Mouse (Mus musculus) heart, postnatal 10 days (tissue): ENCODE data around the gene D6Wsu163e. TPM values are rescaled to one million over a fixed set of nuclear protein-coding genes. Genes with fewer than 3 reads are reported as not detected.

Experiments used
- DNase-seq, 2 experiments: peaks; one replicate each; pipeline ENCODE4 v3.0.0; 2021
- intact Hi-C: fragments of 180-260 bp; cut with DNase I; formaldehyde crosslinking; loops from one replicate; pipeline ENCODE4 v1.15.1; 2025
- total RNA-seq, 2 experiments: library from RNA; stranded (reverse); gene quantifications; 2 replicates each; pipeline ENCODE4 v1.2.3; 2021

The D6Wsu163e gene
- 10 to 100 TPM; 12.9 to 14.7 TPM for total RNA-seq

- DNase-seq = peak; percentile 97
- intact Hi-C loops = loop anchor here (2.0 to 5.0 kb wide), 3 partner anchors 92 to 513 kb away; partner anchors contain the start of gene Ndufa9
Observed at GRCm38 (mm10) chr6:126939487-126940171, at the start of gene D6Wsu163e, which contains the start of gene Rad51ap1. Gene D6Wsu163e, plus strand, starts transcription at chr6:126939962. Gene Rad51ap1, minus strand, starts transcription at chr6:126939587.

DNA sequence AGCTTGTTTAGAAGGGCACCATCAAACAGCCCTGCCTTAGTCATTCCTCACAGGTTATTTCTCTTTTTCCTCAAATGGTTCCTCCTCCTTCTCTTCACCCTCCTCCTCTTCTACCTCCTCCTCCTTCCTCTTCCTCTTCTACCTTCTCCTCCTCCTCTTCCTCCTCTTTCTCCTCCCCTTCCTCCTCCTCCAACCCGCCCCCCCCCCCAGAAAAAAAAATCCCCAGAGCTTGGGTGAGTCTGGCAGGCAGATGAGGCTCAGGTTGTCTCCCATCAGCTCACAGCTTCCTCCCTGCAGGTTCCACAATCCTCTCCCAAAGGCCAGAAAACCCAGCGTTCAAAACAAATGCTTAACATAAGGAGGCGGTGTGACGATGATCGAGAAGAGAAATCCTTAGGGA lies 32.4 kb upstream of the D6Wsu163e start:
- intact Hi-C loops = no loop called here
- DNase-seq = no peak

DNA sequence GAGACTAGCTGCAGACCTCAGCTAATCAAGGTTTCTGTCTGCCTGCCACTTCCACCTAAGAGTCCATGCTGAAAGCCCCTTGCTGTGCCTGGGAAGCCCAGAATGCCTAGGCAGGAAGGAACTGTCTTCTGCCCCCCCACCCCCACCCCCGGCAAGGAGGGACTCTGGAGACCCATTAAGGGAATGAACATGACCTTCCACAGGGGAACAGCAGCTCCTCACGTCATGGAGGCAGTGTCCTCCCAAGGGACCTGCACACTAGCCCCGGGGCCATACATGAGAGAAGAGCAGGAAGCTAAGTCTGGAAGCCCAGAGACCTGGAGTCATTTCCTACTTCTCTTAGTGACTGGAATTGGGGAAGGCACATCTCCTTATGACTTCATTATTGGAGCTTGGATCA lies 31.9 kb upstream of the D6Wsu163e start:
- DNase-seq = no peak
- intact Hi-C loops = no loop called here

- intact Hi-C loops = no loop called here
- DNase-seq = no peak
Observed at GRCm38 (mm10) chr6:126910727-126911126, 29.0 kb upstream of the D6Wsu163e start.

DNA sequence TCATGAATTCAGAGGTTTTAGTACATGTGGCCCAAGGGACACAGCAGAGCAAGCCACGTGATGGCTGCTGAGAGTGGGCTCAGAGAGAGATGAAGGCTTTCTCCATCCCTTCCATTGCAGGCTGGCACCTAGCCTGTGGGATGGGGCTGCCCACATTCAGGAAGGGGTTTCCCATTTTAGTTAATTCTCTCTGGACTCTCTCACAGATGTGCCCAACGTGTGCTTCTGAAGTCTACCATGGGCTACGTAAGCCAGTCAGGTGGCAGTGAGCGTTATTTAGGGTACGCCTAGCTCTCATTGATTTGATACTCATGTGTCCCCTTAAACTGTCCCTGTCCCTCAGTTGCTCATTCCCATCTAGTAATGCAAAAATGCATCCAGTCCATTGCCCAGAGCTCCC lies 24.8 kb upstream of the D6Wsu163e start:
- no peak for DNase-seq
- intact Hi-C loops = no loop called here

DNA sequence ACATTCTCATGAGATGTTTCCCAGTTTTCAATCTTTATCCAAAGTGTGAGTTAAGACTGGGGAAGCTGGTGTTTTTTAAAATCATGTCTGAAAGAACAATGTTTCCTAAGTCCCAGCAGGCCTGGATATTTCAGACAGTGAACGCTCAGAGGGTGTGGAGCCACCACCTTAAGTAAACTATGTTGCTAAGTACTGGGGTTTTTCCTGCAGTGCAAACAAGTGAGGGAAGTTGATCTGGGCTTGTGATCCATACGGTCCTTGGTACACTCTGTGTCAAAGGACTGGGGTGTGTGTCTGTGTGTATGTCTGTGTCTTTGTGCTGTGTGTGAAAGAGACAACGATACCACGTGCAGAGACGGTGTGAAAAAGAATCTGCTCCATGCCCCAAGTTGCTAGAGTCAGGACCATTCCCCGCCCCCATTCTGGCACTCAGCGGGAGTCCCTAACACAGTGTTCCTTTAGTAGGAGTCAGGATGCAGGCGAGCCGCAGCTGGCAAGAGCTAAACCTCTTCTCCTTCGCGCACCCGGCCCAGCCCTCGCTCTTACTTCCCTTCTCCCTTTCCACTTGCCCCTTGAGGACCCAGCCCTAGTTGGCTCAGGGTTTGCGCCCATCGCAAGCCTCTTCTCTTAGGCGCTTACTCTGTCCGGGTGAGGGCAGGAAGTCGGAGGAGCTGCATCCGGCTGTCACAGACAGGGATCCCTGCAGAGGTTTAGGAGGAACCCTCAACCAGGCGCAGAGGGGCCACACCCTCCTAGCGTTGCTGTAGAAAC lies 18.5 kb upstream of the D6Wsu163e start, which contains the start of gene Dyrk4:
Gene Dyrk4 (minus strand): TSS at position 729 of the 771 bp plus-strand sequence.
- peak; percentile 37 to 55 for DNase-seq
- intact Hi-C loops = no loop called here

GRCm38 (mm10) chr6:126932896-126933295 lies 6.9 kb upstream of the D6Wsu163e start:
- intact Hi-C loops = no loop called here
- DNase-seq = no peak

DNA sequence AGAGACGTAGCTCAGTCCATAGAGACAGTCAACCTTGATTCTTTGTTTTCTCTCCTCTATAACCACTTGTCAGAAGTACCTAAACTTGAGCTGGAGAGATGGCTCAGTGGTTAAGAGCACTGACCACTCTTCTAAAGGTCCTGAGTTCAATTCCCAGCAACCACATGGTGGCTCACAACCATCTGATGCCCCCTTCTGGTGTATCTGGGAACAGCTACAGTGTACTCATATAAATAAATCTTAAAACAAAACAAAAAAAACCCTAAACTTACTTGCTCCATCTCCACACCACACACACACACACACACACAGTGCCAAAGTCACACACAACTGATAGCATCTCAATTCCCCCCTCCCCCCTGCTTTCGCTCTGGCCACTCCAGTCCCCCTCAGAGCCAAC lies 1.7 kb upstream of the D6Wsu163e start:
- no peak for DNase-seq
- intact Hi-C loops = loop anchor here (5.0 kb wide), 2 partner anchors 91 to 514 kb away; partner anchors contain the start of gene Ndufa9

GRCm38 (mm10) chr6:126938853-126939486 lies 792 bp upstream of the D6Wsu163e start:
- intact Hi-C loops = loop anchor here (5.0 kb wide), 2 partner anchors 92 to 513 kb away; partner anchors contain the start of gene Ndufa9
- DNase-seq = no peak

DNA sequence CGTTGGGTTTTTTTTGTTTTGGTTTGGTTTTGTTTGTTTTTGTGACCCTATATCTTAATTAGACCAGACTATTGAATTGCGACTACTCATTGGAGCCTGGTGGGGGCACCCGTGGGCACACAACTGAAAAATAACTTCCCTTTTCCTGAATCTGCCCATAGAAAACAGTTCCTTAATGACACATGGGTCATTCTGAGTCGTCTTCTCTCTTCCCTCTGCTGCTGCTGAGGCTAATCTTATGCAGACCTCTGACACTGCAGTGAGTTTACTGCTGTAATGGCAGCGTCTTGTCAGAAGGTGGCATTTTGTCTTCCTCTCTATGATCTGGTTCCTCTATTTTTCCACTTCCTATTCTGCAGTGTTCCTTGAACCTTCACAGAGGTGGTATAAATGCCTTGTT lies 689 bp downstream of the D6Wsu163e start:
- DNase-seq = peak in 1 of 2 experiments; percentile 9
- intact Hi-C loops = loop anchor here (2.0 kb wide), 1 partner anchor 148 kb away; no protein-coding TSS in a partner anchor

DNA sequence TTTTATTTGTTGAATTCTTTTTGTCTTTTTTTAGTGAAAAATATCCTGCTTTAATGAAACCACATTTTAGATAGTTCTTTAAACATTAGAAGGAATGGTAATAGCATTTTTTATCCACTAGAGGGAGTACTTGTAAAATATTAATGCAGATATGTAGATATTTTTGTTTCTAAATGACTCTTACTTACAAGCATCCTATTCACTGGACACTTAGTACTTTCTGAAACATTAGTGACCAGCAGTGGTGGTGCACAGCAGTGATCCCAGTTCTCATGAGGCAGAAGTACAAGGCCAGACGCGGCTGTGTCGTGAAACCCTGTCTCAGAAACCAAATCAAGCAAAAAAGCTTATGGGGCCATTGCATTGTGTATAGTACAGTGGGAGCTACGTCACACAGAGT lies 8.6 kb downstream of the D6Wsu163e start:
- intact Hi-C loops = loop anchor here (5.0 kb wide), 3 partner anchors 174 to 434 kb away; no protein-coding TSS in a partner anchor

DNA sequence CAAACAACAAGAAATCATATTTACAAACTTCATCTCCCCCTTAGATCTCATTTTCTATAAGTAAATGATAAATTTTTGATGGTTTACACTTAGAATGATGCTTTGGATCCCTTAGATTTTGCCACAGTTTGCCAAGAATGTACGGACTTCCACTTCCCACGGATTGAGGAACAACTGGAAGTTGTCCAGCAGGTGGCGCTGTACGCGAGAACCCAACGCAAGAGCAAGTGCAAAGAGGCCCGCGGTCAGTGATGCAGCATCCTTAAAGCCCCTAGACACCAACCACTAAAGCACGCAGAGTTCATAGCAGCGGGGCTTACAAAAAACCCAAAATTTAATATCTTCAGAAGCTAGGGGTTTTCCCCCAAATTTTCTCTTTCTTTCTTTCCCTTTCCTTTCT lies 16.0 kb downstream of the D6Wsu163e start:
- DNase-seq = peak; percentile 74 to 91
- intact Hi-C loops = loop anchor here (1.0 to 2.0 kb wide), 3 partner anchors 79 to 489 kb away; no protein-coding TSS in a partner anchor

More for the DNA sequence above, 8.6 kb downstream of the D6Wsu163e start:
- no peak for DNase-seq

- peak; percentile 35 to 55 for DNase-seq
- intact Hi-C loops = no loop called here
Observed at GRCm38 (mm10) chr6:126961371-126962018, 21.7 kb downstream of the D6Wsu163e start.

DNA sequence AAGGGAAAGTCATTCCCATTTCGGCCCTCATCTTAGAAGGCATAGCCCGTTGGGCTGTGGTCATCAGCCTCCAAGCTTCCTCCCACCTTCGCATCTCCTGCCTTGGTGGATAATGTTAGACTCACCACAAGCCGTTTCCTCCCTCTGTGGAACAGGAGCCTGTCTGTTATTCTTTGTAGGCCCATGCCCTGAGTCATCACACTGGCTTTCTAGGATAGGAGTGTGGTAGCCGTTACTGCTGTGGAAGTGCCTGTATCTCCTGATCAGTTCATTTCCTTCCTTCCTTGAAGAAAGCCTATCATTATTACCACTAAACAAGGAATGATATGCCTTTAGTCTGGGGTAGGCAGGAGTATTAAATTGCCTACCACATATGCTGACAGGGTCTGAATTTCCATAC lies 22.9 kb downstream of the D6Wsu163e start:
- intact Hi-C loops = no loop called here
- DNase-seq = no peak

DNA sequence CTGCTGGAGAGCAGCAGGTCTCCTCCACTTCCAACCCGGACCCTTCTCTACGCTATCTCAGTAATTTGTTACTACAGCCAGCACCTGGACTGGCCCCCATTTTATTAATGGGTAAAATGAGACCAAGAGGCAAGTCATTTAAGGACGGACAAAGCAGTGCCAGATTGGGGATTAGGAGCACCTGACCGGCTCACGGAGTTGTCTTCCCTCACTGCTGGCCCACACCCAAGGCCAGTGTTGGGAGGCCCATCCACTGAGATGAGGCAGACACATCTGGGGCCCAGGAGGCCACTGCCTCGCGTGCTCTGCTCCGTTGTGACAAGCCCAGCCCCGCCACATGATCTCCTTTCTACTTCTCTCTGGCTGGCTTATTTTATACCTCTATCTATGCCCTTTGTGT lies 23.7 kb downstream of the D6Wsu163e start:
- intact Hi-C loops = no loop called here

DNA sequence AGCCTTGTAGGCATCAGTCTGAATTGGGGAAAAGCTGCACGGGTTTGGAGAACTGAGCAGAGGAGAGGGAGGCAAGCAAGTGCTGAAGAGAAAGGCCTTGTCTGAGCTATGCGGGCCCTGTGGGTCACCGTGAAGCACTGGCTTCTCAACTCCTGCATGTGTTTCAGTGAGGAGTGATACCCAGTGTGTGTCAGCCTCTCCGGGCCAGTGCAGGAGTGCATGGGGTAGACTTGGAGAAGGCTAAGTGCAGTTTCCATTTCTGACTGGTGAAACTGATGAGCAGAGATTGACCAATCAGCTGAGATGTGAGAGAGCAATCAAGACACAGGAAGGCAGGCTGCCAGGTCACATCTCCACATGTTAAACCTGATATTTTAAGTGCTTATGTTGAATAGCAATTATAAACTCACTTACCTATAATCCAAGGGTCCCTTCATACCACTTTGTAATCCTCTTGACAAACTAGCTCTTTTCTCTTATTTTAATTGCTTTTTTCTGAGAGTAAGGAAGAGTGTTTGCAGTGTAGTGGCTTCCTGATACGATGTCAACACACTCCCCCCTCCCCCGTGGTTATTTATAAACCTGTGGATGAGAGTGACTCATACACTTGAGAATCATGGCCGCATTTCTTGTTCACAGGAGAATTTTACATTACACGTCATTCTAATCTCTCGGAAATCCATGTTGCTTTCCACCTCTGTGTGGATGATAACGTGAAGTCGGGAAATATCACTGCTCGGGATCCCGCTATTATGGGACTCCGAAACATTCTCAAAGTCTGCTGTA lies 26.7 kb downstream of the D6Wsu163e start:
- intact Hi-C loops = no loop called here
- DNase-seq = peak; percentile 48

More for the DNA sequence above, 23.7 kb downstream of the D6Wsu163e start:
- DNase-seq = peak; percentile 36 to 55

GRCm38 (mm10) chr6:126981539-126982234 lies 41.9 kb downstream of the D6Wsu163e start:
- intact Hi-C loops = no loop called here

DNA sequence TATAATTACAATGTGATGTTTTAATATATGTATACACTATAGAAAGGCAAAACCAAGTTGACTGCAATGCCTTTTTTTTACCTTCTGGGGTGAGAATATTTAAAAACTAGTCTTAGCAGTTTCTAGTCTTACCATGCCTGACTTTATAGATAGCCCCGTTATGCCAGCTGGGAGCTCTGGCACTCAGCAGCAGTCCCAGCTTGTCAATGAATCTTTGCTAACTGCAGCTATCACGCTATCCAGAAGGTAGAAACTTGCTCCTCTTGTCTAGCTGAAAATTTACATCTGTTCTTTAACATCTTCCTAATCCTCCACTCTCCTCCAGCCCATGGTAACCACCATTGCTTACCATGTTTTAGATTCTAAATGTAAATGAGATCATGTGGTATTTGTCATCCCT lies 53.9 kb downstream of the D6Wsu163e start:
- intact Hi-C loops = no loop called here

More at GRCm38 (mm10) chr6:126981539-126982234, 41.9 kb downstream of the D6Wsu163e start:
- DNase-seq = peak; percentile 35 to 50

DNA sequence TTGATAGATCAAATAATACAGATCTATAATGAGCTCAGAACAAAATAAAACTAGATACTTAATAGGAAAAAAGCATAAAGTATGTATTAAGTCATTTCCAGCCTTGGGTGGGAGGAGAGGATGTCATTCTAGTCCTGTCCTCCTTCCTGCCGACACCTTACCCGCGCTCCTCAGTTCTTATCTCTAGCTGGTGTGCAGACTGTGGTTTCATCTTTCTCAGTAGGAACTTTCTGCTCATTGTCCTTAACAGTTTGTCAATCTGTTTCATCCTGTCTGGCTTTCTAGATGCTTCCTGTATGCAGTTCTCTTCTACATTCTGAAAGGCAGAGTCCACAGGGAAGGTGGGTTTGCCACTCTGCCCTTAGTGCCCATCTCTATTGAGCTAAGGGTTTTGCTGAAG lies 55.7 kb downstream of the D6Wsu163e start:
- DNase-seq = no peak
- intact Hi-C loops = no loop called here

More for the DNA sequence above, 53.9 kb downstream of the D6Wsu163e start:
- DNase-seq = no peak
